Mouse (Mus musculus) C2C12 (cell line): ENCODE data around the gene Mettl15.

Source experiments
- CTCF ChIP-seq: IDR thresholded peaks from one replicate; pipeline ENCODE4 v1.5.1; 2011; ENCODE audit not compliant: control insufficient read depth, insufficient read depth, insufficient read length
- MAX ChIP-seq: IDR thresholded peaks from one replicate; pipeline ENCODE4 v1.6.1; 2011; ENCODE audit warnings: mild to moderate bottlenecking, control low read depth

- TF ChIP-seq CTCF (no peak), MAX (no peak)
These were observed 44.8 kb downstream of the Mettl15 start for GRCm38 (mm10) chr2:109235741-109236140.
